Mouse (Mus musculus): ENCODE measurements around the gene Tnfaip2. TPM values are rescaled to one million over a fixed set of nuclear protein-coding genes. Genes with fewer than 3 reads are reported as not detected.

Gene Tnfaip2
- total and polyA plus RNA-seq, 2 experiments, result 10.0 to 28.9 TPM

- DNase-seq (ENCODE audit: extremely low read depth, low read depth, low spot score), result no peak
- Histone ChIP-seq H3K27me3 (ENCODE audit: control insufficient read depth, insufficient read depth, low read length) (no peaks in the 10 kb centered on the region), H3K36me3 (ENCODE audit: control insufficient read depth, insufficient read depth, low read length) (peaks cover 13% of the 10 kb centered on the region; the same call in 1 of the 2 replicates), H3K4me3 (ENCODE audit: insufficient read depth, low read depth, low read length) (no peak overlapping the region), H3K27ac (replicated peaks; ENCODE audit: insufficient read depth, low read depth, low read length) (no peak overlapping the region), H3K9ac (ENCODE audit: low read depth, low read length) (no peak overlapping the region), H3K79me2 (ENCODE audit: control insufficient read depth, insufficient read depth, low read length) (no peaks in the 10 kb centered on the region), H3K4me1 (ENCODE audit: control insufficient read depth, insufficient read depth, low read length) (peaks cover 4% of the 10 kb centered on the region)
- TF ChIP-seq POLR2A (IDR thresholded peaks at IDR 0.05; ENCODE audit: extremely low read depth, insufficient read depth, low read length), result no peak
- TF ChIP-seq CTCF (IDR thresholded peaks at IDR 0.05; ENCODE audit: low read depth, low read length), result no peak
- WGBS, result 63% methylated on average over 14 of the region's 14 CpGs
Observed at GRCm38 (mm10) chr12:111448931-111449705, 6.8 kb downstream of the Tnfaip2 start.

- Histone ChIP-seq H3K4me1 (ENCODE audit: control insufficient read depth, insufficient read depth, low read length) (peaks cover 4% of the 10 kb centered on the region), H3K79me2 (ENCODE audit: control insufficient read depth, insufficient read depth, low read length) (no peaks in the 10 kb centered on the region), H3K36me3 (ENCODE audit: control insufficient read depth, insufficient read depth, low read length) (peaks cover 13% of the 10 kb centered on the region; the same call in 1 of the 2 replicates), H3K9ac (ENCODE audit: low read depth, low read length) (no peak overlapping the region), H3K4me3 (ENCODE audit: insufficient read depth, low read depth, low read length) (no peak overlapping the region), H3K27me3 (ENCODE audit: control insufficient read depth, insufficient read depth, low read length) (no peaks in the 10 kb centered on the region), H3K27ac (replicated peaks; ENCODE audit: insufficient read depth, low read depth, low read length) (no peak overlapping the region)
- TF ChIP-seq CTCF (IDR thresholded peaks at IDR 0.05; ENCODE audit: low read depth, low read length) (no peak), POLR2A (IDR thresholded peaks at IDR 0.05; ENCODE audit: extremely low read depth, insufficient read depth, low read length) (no peak)
- 67% methylated on average over 6 of the region's 6 CpGs for WGBS
- DNase-seq (ENCODE audit: extremely low read depth, low read depth, low spot score), result no peak
Observed at GRCm38 (mm10) chr12:111450359-111450758, 8.1 kb downstream of the Tnfaip2 start.

GRCm38 (mm10) chr12:111451561-111451960, 9.3 kb downstream of the Tnfaip2 start:
- Histone ChIP-seq H3K27ac (replicated peaks; ENCODE audit: insufficient read depth, low read depth, low read length) (no peak overlapping the region), H3K79me2 (ENCODE audit: control insufficient read depth, insufficient read depth, low read length) (no peaks in the 10 kb centered on the region), H3K4me1 (ENCODE audit: control insufficient read depth, insufficient read depth, low read length) (peaks cover 4% of the 10 kb centered on the region), H3K36me3 (ENCODE audit: control insufficient read depth, insufficient read depth, low read length) (peaks cover 13% of the 10 kb centered on the region; the same call in 1 of the 2 replicates), H3K9ac (ENCODE audit: low read depth, low read length) (no peak overlapping the region), H3K27me3 (ENCODE audit: control insufficient read depth, insufficient read depth, low read length) (no peaks in the 10 kb centered on the region), H3K4me3 (ENCODE audit: insufficient read depth, low read depth, low read length) (no peak overlapping the region)
- 91% methylated on average over 7 of the region's 7 CpGs for WGBS
- DNase-seq (ENCODE audit: extremely low read depth, low read depth, low spot score), result no peak
- TF ChIP-seq CTCF (IDR thresholded peaks at IDR 0.05; ENCODE audit: low read depth, low read length) (no peak), POLR2A (IDR thresholded peaks at IDR 0.05; ENCODE audit: extremely low read depth, insufficient read depth, low read length) (no peak)

- peaks cover 13% of the 10 kb centered on the region; the same call in 1 of the 2 replicates for H3K36me3 ChIP-seq (ENCODE audit: control insufficient read depth, insufficient read depth, low read length)
- H3K27ac ChIP-seq (replicated peaks; ENCODE audit: insufficient read depth, low read depth, low read length), result no peak overlapping the region
- WGBS, result 65% methylated on average over 4 of the region's 4 CpGs
- peaks cover 4% of the 10 kb centered on the region for H3K4me1 ChIP-seq (ENCODE audit: control insufficient read depth, insufficient read depth, low read length)
- DNase-seq (ENCODE audit: extremely low read depth, low read depth, low spot score), result no peak
- no peak overlapping the region for H3K9ac ChIP-seq (ENCODE audit: low read depth, low read length)
- no peak overlapping the region for H3K4me3 ChIP-seq (ENCODE audit: insufficient read depth, low read depth, low read length)
- H3K79me2 ChIP-seq (ENCODE audit: control insufficient read depth, insufficient read depth, low read length), result no peaks in the 10 kb centered on the region
- TF ChIP-seq POLR2A (IDR thresholded peaks at IDR 0.05; ENCODE audit: extremely low read depth, insufficient read depth, low read length), result no peak
- TF ChIP-seq CTCF (IDR thresholded peaks at IDR 0.05; ENCODE audit: low read depth, low read length), result no peak
- H3K27me3 ChIP-seq (ENCODE audit: control insufficient read depth, insufficient read depth, low read length), result no peaks in the 10 kb centered on the region
Observed at GRCm38 (mm10) chr12:111454021-111454420, 11.8 kb downstream of the Tnfaip2 start.

- Histone ChIP-seq H3K9ac (ENCODE audit: low read depth, low read length) (no peak overlapping the region), H3K4me1 (ENCODE audit: control insufficient read depth, insufficient read depth, low read length) (peaks cover 3% of the 10 kb centered on the region), H3K27me3 (ENCODE audit: control insufficient read depth, insufficient read depth, low read length) (no peaks in the 10 kb centered on the region), H3K27ac (replicated peaks; ENCODE audit: insufficient read depth, low read depth, low read length) (no peak overlapping the region), H3K79me2 (ENCODE audit: control insufficient read depth, insufficient read depth, low read length) (no peaks in the 10 kb centered on the region), H3K36me3 (ENCODE audit: control insufficient read depth, insufficient read depth, low read length) (peaks cover 10% of the 10 kb centered on the region; the same call in 1 of the 2 replicates), H3K4me3 (ENCODE audit: insufficient read depth, low read depth, low read length) (no peak overlapping the region)
- no peak for DNase-seq (ENCODE audit: extremely low read depth, low read depth, low spot score)
- TF ChIP-seq POLR2A (IDR thresholded peaks at IDR 0.05; ENCODE audit: extremely low read depth, insufficient read depth, low read length), result no peak
- TF ChIP-seq CTCF (IDR thresholded peaks at IDR 0.05; ENCODE audit: low read depth, low read length), result no peak
- 71% methylated on average over 10 of the region's 10 CpGs for WGBS
Observed at GRCm38 (mm10) chr12:111454543-111455280, 12.4 kb downstream of the Tnfaip2 start.

Data from liver, adult 2 months (tissue).